Mouse (Mus musculus) olfactory bulb, adult 2 months (tissue): Measurements from ENCODE around the gene Tox2. TPM values are rescaled to one million over a fixed set of nuclear protein-coding genes. Genes with fewer than 3 reads are reported as not detected.
A peak's percentile ranks its signal among the peaks of the same experiment; 100 is the strongest.

Experiments used
- H3K27ac ChIP-seq: fragments of 200-500 bp; 2 replicates; pipeline ENCODE4 v1.5.1; 2012; ENCODE audit warnings: low read depth, low read length; ENCODE audit not compliant: insufficient read depth
- H3K4me1 ChIP-seq: fragments of 200-500 bp; 2 replicates; pipeline ENCODE4 v1.6.1; 2012; ENCODE audit warnings: low read length; ENCODE audit not compliant: control insufficient read depth, insufficient read depth
- H3K4me3 ChIP-seq: fragments of 200-500 bp; 2 replicates; pipeline ENCODE4 v1.5.1; 2012; ENCODE audit warnings: mild to moderate bottlenecking, low read depth, low read length, moderate library complexity; ENCODE audit not compliant: insufficient read depth
- CTCF ChIP-seq: fragments of 200-500 bp; IDR thresholded peaks from 2 replicates; pipeline ENCODE4 v1.5.1; 2012; ENCODE audit warnings: low read depth, mild to moderate bottlenecking, low read length, moderate library complexity; ENCODE audit not compliant: insufficient read depth
- POLR2A ChIP-seq: fragments of 200-500 bp; IDR thresholded peaks from 2 replicates; pipeline ENCODE4 v1.6.1; 2012; ENCODE audit warnings: mild to moderate bottlenecking, low read depth, low read length, moderate library complexity; ENCODE audit not compliant: insufficient read depth
- WGBS: fragments of 180-500 bp; shearing (Covaris S2); methylation state at CpG from one replicate; pipeline ENCODE4 v1.1.7; 2018; 5-methylcytosine and 5-hydroxymethylcytosine counted together
- polyA plus RNA-seq: library from polyadenylated mRNA; stranded (reverse); fragments of >200 nt; gene quantifications from 2 replicates; pipeline ENCODE4 v1.2.4, GENCODE M21; 2012; ENCODE audit warnings: low replicate concordance; ENCODE audit not compliant: missing spikeins, insufficient read depth, insufficient read length

Gene Tox2
- polyA plus RNA-seq, 1 experiment, result not detected

- 2% methylated on average over 75 of the region's 75 CpGs for WGBS
Measured at GRCm38 (mm10) chr2:163203635-163204547, 966 bp downstream of the Tox2 start.

GRCm38 (mm10) chr2:163204548-163205261, 1.8 kb downstream of the Tox2 start:
- peaks cover 28% of the 10 kb centered on the region for H3K4me1 ChIP-seq
- 2% methylated on average over 44 of the region's 45 CpGs for WGBS
- TF ChIP-seq POLR2A, result no peak
- H3K4me3 ChIP-seq, result peak overlapping the region; percentile 70
- peak overlapping the region; percentile 53 for H3K27ac ChIP-seq

More at GRCm38 (mm10) chr2:163203635-163204547, 966 bp downstream of the Tox2 start:
- Histone ChIP-seq H3K4me3 (peak overlapping the region; percentile 70), H3K4me1 (peaks cover 25% of the 10 kb centered on the region), H3K27ac (peak overlapping the region; percentile 53)
- TF ChIP-seq CTCF, result no peak
- 0 out of 2 replicates have a peak, but pooled peaks have one; percentile 23 for TF ChIP-seq POLR2A

DNA sequence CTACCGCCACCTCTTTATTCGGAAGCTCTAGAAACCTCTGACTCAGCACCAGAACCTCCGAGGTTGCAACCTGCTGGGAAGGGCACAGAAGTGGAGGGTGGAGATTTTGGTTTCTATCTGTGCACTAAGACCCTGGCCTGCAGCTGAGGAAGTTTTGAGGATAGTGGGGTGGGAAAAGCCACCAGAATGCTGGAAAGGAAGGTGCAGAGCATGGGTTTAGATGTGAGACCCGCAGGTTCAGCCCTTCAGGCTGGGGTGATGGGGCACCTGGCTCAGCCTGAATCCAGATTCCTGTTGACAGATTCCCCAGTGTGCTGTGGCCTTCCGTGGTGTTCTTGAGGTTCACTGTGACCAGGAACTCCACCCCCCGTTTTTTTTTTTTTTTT, 2.3 kb downstream of the Tox2 start:
- H3K4me3 ChIP-seq, result peak overlapping the region; percentile 70
- peaks cover 28% of the 10 kb centered on the region for H3K4me1 ChIP-seq
- WGBS, result 5% methylated on average over 6 of the region's 6 CpGs
- TF ChIP-seq CTCF, result no peak
- no peak overlapping the region; the same call in 1 of the 2 replicates for H3K27ac ChIP-seq

DNA sequence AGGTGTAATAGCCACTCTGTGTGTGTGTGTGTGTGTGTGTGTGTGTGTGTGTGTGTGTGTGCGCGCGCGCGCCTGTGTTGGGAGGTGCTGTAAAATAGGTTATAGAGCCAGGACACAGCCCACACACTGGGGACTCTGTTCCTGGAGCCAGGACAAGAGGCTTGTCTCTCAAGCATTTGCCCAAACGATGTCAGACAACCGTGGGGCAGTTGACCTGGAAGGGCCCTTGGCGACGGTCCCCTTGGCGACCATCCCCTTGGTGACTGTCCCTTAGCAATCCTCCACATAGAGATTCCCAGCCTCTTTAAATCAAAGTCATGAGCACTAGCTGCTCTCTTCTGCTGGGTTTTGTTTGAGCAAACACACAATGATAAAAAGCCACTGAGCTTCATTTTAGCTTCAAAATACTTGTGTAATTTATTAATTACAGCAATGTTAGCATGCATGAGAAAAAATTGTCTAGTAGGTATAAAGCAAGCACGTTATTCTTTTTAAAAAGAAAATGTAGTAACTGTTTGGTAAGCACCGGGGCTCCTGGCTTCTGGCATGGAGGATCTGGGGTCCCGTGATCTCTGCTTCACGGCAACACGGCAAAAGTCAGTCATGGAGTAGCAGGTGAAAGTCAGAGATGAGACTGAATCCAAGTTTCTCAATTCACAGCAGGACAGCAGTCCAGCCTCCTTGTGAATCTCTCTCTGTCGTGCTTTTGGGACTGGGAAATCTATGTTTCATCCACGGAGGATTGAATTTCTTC, 3.0 kb downstream of the Tox2 start:
- H3K4me3 ChIP-seq, result peak overlapping the region; percentile 70
- peaks cover 28% of the 10 kb centered on the region for H3K4me1 ChIP-seq
- 39% methylated on average over 17 of the region's 17 CpGs for WGBS
- TF ChIP-seq POLR2A (no peak), CTCF (no peak)
- H3K27ac ChIP-seq, result no peak overlapping the region

DNA sequence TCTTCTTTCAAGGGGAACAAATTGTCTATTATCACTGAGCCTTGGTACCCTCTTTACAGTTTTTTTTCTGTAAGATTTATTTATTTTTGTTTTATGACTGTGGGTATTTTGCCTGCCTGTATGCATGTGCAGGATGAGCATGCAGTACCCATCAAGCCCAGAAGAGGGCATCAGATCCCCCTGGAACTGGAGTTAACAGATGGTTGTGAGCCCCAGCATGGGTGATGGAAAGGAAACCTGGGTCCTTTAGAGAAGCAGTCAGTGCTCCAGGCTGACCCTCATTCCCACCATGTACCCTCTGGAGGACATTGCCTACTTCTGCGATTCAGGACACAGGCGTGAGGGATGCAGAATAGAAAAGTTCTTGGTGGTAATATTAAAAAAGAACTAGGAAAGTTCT, 4.4 kb downstream of the Tox2 start:
- peaks cover 28% of the 10 kb centered on the region for H3K4me1 ChIP-seq
- WGBS, result 100% methylated on average over 2 of the region's 2 CpGs
- H3K27ac ChIP-seq, result no peak overlapping the region
- TF ChIP-seq CTCF (no peak), POLR2A (no peak)
- no peak overlapping the region for H3K4me3 ChIP-seq

DNA sequence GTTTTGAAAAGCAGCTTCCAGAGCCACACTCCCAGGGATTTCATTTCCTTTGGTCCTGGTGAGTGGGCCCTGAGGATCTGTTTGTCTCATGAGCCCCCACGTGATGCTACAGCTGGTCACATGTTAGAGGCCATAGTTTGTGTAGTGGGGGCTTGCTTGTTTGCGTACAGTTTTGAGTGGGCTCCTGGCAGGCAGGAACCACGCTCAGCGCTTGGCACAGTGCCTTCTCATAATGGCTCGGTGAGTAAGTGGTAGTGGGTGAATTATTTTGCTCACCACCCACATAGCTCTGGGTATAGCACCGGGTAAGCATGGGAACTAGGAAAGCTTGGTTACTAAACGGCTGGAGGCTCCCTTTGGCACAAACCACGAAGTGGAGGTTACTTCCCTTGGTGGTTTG, 6.2 kb downstream of the Tox2 start:
- TF ChIP-seq CTCF, result no peak
- Histone ChIP-seq H3K4me1 (peaks cover 17% of the 10 kb centered on the region), H3K4me3 (no peak overlapping the region), H3K27ac (0 out of 2 replicates have a peak overlapping the region, but pooled peaks have one; percentile 6)
- WGBS, result 34% methylated on average over 8 of the region's 8 CpGs

DNA sequence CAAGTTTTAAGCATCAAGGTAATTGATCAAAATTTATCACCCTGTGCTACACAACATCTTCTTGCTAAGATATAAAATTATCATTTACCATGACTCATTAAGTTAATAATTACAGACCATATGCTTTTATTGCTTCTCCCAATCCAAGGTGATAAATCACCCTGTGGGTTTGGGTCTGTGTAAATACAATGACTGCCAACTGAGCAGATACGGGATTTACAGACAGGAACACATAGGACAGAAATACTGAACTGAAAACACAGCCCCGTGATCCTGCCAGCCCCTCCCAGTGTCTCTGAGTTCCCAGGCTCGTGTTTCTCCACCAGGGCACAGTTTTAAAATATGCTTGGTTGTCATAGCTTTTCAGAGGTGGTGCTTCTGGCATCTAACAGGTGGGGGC, 10.2 kb downstream of the Tox2 start:
- 55% methylated on average over 3 of the region's 3 CpGs for WGBS
- H3K4me1 ChIP-seq, result peaks cover 7% of the 10 kb centered on the region

GRCm38 (mm10) chr2:163218095-163218494, 15.2 kb downstream of the Tox2 start:
- WGBS, result 88% methylated on average over 3 of the region's 3 CpGs
- peaks cover 19% of the 10 kb centered on the region for H3K4me1 ChIP-seq
- no peak for TF ChIP-seq CTCF
- no peak for TF ChIP-seq POLR2A
- H3K27ac ChIP-seq, result no peak overlapping the region
- no peak overlapping the region for H3K4me3 ChIP-seq

More for the DNA sequence above, 10.2 kb downstream of the Tox2 start:
- TF ChIP-seq POLR2A, result no peak
- TF ChIP-seq CTCF, result no peak
- no peak overlapping the region for H3K27ac ChIP-seq
- H3K4me3 ChIP-seq, result no peak overlapping the region

- Histone ChIP-seq H3K27ac (no peak overlapping the region), H3K4me1 (peaks cover 19% of the 10 kb centered on the region), H3K4me3 (no peak overlapping the region)
- no peak for TF ChIP-seq CTCF
- no peak for TF ChIP-seq POLR2A
- WGBS, result 70% methylated on average over 7 of the region's 7 CpGs
Measured at GRCm38 (mm10) chr2:163218571-163218970, 15.6 kb downstream of the Tox2 start.
